Mouse (Mus musculus) ES-Bruce4 (cell line): ENCODE results near the gene Cxcr4.

Experiments
- CTCF ChIP-seq: IDR thresholded peaks from one replicate; pipeline ENCODE4 v1.8.1; 2011; ENCODE audit warnings: low read depth, low read length
- EP300 ChIP-seq: IDR thresholded peaks from 2 replicates; pipeline ENCODE4 v1.6.1; 2011; ENCODE audit warnings: low read depth, low read length; ENCODE audit not compliant: insufficient read depth
- POLR2A ChIP-seq: IDR thresholded peaks from one replicate; pipeline ENCODE4 v1.8.1; 2011; ENCODE audit warnings: low read length; ENCODE audit not compliant: insufficient read depth

DNA sequence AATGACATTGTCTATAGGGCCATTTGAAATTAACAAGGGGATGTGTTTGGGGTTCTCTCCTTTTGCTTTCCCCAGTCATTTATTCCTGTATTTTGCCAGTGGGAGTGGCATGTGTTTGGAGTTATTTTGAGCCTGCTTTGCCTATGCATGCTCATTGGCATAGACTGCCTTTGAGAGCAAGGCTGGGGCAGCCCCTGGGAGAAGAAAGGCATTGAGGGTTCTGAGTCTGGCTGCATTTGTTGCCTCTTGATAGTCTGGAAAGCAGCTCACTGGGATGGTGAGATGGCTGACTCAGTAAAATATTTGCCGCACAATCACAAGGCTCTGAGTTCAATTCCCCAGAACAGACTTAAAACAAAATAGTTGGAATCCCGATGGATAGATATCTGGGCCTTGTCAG is 8.5 kb upstream of the Cxcr4 start:
- TF ChIP-seq CTCF = no peak
- TF ChIP-seq EP300 = no peak
- TF ChIP-seq POLR2A = no peak
